Mouse (Mus musculus): ENCODE data around the gene Ost4. TPM values are rescaled to one million over a fixed set of nuclear protein-coding genes. Genes with fewer than 3 reads are reported as not detected.
"Not testable (repeated sequence)": the region's sequence is repeated elsewhere in the genome, so short reads cannot be mapped to it uniquely, and the experiment has no call there.

Gene Ost4
- total RNA-seq, 2 experiments from 2014 or later = 146 to 159 TPM

- DNase-seq = no peak
These were observed 5.7 kb downstream of the Ost4 start for GRCm38 (mm10) chr5:30901860-30902259.

GRCm38 (mm10) chr5:30890375-30890774 lies 17.2 kb downstream of the Ost4 start:
- DNase-seq = no peak

- no peak for DNase-seq
These were observed 18.4 kb downstream of the Ost4 start for GRCm38 (mm10) chr5:30889088-30889754.

GRCm38 (mm10) chr5:30888337-30889087 lies 19.1 kb downstream of the Ost4 start, which contains the start of gene Agbl5:
Gene Agbl5 (plus strand): TSS chr5:30888694.
- DNase-seq = peak; percentile 93 to 94

- peak; percentile 95 to 98 for DNase-seq
These were observed 19.7 kb downstream of the Ost4 start for GRCm38 (mm10) chr5:30887858-30888336.

- DNase-seq = peak; percentile 80 to 82
These were observed 20.2 kb downstream of the Ost4 start for GRCm38 (mm10) chr5:30887331-30887761.

GRCm38 (mm10) chr5:30886731-30887130 lies 20.9 kb downstream of the Ost4 start:
- no peak for DNase-seq

- no peak for DNase-seq
These were observed 21.4 kb downstream of the Ost4 start for GRCm38 (mm10) chr5:30886209-30886608.

- not testable (repeated sequence) for DNase-seq
These were observed 25.7 kb downstream of the Ost4 start for GRCm38 (mm10) chr5:30881839-30882238.

GRCm38 (mm10) chr5:30879347-30879943 lies 28.1 kb downstream of the Ost4 start:
- DNase-seq = no peak

GRCm38 (mm10) chr5:30878616-30879015 lies 29.0 kb downstream of the Ost4 start:
- DNase-seq = peak in 1 of 2 experiments; percentile 31

- no peak for DNase-seq
These were observed 33.2 kb downstream of the Ost4 start for GRCm38 (mm10) chr5:30874365-30874764.

- DNase-seq = no peak
These were observed 35.0 kb downstream of the Ost4 start for GRCm38 (mm10) chr5:30872574-30872973.

GRCm38 (mm10) chr5:30870131-30870406 lies 37.5 kb downstream of the Ost4 start:
- DNase-seq = no peak

GRCm38 (mm10) chr5:30869405-30870130 lies 38.0 kb downstream of the Ost4 start:
- peak; percentile 95 to 96 for DNase-seq

GRCm38 (mm10) chr5:30868981-30869380 lies 38.6 kb downstream of the Ost4 start:
- DNase-seq = peak in 1 of 2 experiments; percentile 47

GRCm38 (mm10) chr5:30867712-30868111 lies 39.9 kb downstream of the Ost4 start, which contains the start of gene Tmem214:
Gene Tmem214 (plus strand): TSS chr5:30868012.
- no peak for DNase-seq

GRCm38 (mm10) chr5:30866871-30867270 lies 40.7 kb downstream of the Ost4 start:
- DNase-seq = no peak

- DNase-seq = no peak
These were observed 43.3 kb downstream of the Ost4 start for GRCm38 (mm10) chr5:30864322-30864721.

GRCm38 (mm10) chr5:30863852-30864251 lies 43.7 kb downstream of the Ost4 start:
- DNase-seq = peak in 1 of 2 experiments; percentile 29

- DNase-seq = no peak
These were observed 51.5 kb downstream of the Ost4 start for GRCm38 (mm10) chr5:30856124-30856523.
